Mouse (Mus musculus): Measurements from ENCODE around the gene Ece1. TPM values are rescaled to one million over a fixed set of nuclear protein-coding genes. Genes with fewer than 3 reads are reported as not detected.
A peak's percentile ranks its signal among the peaks of the same experiment; 100 is the strongest.

Gene Ece1
- total and polyA plus RNA-seq, 3 experiments = 27.3 to 120 (median 102) TPM

GRCm38 (mm10) chr4:137954926-137955396 lies 92.9 kb downstream of the Ece1 start:
- H3K36me3 ChIP-seq (ENCODE audit: control insufficient read depth, insufficient read depth, low read length) = peaks cover 3% of the 10 kb centered on the region; the same call in 1 of the 2 replicates
- intact Hi-C loops (cut with DNase I) = no loop called here

GRCm38 (mm10) chr4:137956260-137956659 lies 94.2 kb downstream of the Ece1 start:
- intact Hi-C loops (cut with DNase I) = no loop called here
- Histone ChIP-seq H3K27me3 (ENCODE audit: control insufficient read depth, insufficient read depth, low read length) (no peaks in the 10 kb centered on the region), H3K4me1 (ENCODE audit: control insufficient read depth, insufficient read depth, low read length) (no peaks in the 10 kb centered on the region), H3K4me3 (no peak overlapping the region), H3K9ac (ENCODE audit: low read depth, low read length) (no peak overlapping the region), H3K27ac (no peak overlapping the region), H3K36me3 (ENCODE audit: control insufficient read depth, insufficient read depth, low read length) (peaks cover 3% of the 10 kb centered on the region; the same call in 1 of the 2 replicates), H3K79me2 (replicated peaks; ENCODE audit: control insufficient read depth, insufficient read depth, low read length) (no peaks in the 10 kb centered on the region)
- no peak for TF ChIP-seq EP300 (IDR thresholded peaks at IDR 0.05; ENCODE audit: insufficient read depth, low read depth, low read length)
- no peak for TF ChIP-seq POLR2A (IDR thresholded peaks at IDR 0.05; ENCODE audit: insufficient read depth, low read depth, low read length)
- no peak for TF ChIP-seq CTCF (IDR thresholded peaks at IDR 0.05)
- 94% methylated on average over 15 of the region's 15 CpGs for WGBS
- no peak for DNase-seq

More at GRCm38 (mm10) chr4:137954926-137955396, 92.9 kb downstream of the Ece1 start:
- H3K79me2 ChIP-seq (replicated peaks; ENCODE audit: control insufficient read depth, insufficient read depth, low read length) = no peaks in the 10 kb centered on the region
- TF ChIP-seq POLR2A (IDR thresholded peaks at IDR 0.05; ENCODE audit: insufficient read depth, low read depth, low read length) (no peak), EP300 (IDR thresholded peaks at IDR 0.05; ENCODE audit: insufficient read depth, low read depth, low read length) (0 out of 2 replicates have a peak, but pooled peaks have one; percentile 48), CTCF (IDR thresholded peaks at IDR 0.05) (peak; percentile 73)
- H3K27ac ChIP-seq = peak overlapping the region; percentile 38
- H3K9ac ChIP-seq (ENCODE audit: low read depth, low read length) = no peak overlapping the region
- WGBS = 39% methylated on average over 8 of the region's 8 CpGs
- peak; percentile 70 to 83 for DNase-seq
- H3K27me3 ChIP-seq (ENCODE audit: control insufficient read depth, insufficient read depth, low read length) = no peaks in the 10 kb centered on the region
- H3K4me3 ChIP-seq = no peak overlapping the region
- no peaks in the 10 kb centered on the region for H3K4me1 ChIP-seq (ENCODE audit: control insufficient read depth, insufficient read depth, low read length)

GRCm38 (mm10) chr4:137959889-137960665 lies 98.0 kb downstream of the Ece1 start:
- Histone ChIP-seq H3K27me3 (ENCODE audit: control insufficient read depth, insufficient read depth, low read length) (no peaks in the 10 kb centered on the region), H3K27ac (no peak overlapping the region), H3K36me3 (ENCODE audit: control insufficient read depth, insufficient read depth, low read length) (no peaks in the 10 kb centered on the region), H3K9ac (ENCODE audit: low read depth, low read length) (no peak overlapping the region), H3K4me1 (ENCODE audit: control insufficient read depth, insufficient read depth, low read length) (no peaks in the 10 kb centered on the region; the same call in 1 of the 2 replicates), H3K4me3 (no peak overlapping the region), H3K79me2 (replicated peaks; ENCODE audit: control insufficient read depth, insufficient read depth, low read length) (no peaks in the 10 kb centered on the region)
- WGBS = 64% methylated on average over 13 of the region's 13 CpGs
- intact Hi-C loops (cut with DNase I) = no loop called here
- no peak for TF ChIP-seq EP300 (IDR thresholded peaks at IDR 0.05; ENCODE audit: insufficient read depth, low read depth, low read length)
- TF ChIP-seq CTCF (IDR thresholded peaks at IDR 0.05) = peak; percentile 70
- DNase-seq = no peak

GRCm38 (mm10) chr4:137960757-137961156 lies 98.7 kb downstream of the Ece1 start:
- TF ChIP-seq POLR2A (IDR thresholded peaks at IDR 0.05; ENCODE audit: insufficient read depth, low read depth, low read length) (no peak), CTCF (IDR thresholded peaks at IDR 0.05) (no peak), EP300 (IDR thresholded peaks at IDR 0.05; ENCODE audit: insufficient read depth, low read depth, low read length) (no peak)
- H3K9ac ChIP-seq (ENCODE audit: low read depth, low read length) = no peak overlapping the region
- DNase-seq = peak; percentile 28 to 35
- H3K79me2 ChIP-seq (replicated peaks; ENCODE audit: control insufficient read depth, insufficient read depth, low read length) = no peaks in the 10 kb centered on the region
- 52% methylated on average over 11 of the region's 11 CpGs for WGBS
- intact Hi-C loops (cut with DNase I) = no loop called here
- H3K4me1 ChIP-seq (ENCODE audit: control insufficient read depth, insufficient read depth, low read length) = no peaks in the 10 kb centered on the region; the same call in 1 of the 2 replicates
- H3K27ac ChIP-seq = no peak overlapping the region
- H3K4me3 ChIP-seq = no peak overlapping the region
- no peaks in the 10 kb centered on the region for H3K27me3 ChIP-seq (ENCODE audit: control insufficient read depth, insufficient read depth, low read length)
- H3K36me3 ChIP-seq (ENCODE audit: control insufficient read depth, insufficient read depth, low read length) = no peaks in the 10 kb centered on the region

- TF ChIP-seq CTCF (IDR thresholded peaks at IDR 0.05) (no peak), EP300 (IDR thresholded peaks at IDR 0.05; ENCODE audit: insufficient read depth, low read depth, low read length) (no peak)
- no peaks in the 10 kb centered on the region for H3K27me3 ChIP-seq (ENCODE audit: control insufficient read depth, insufficient read depth, low read length)
- 90% methylated on average over 20 of the region's 20 CpGs for whole genome bisulfite sequencing
- H3K9ac ChIP-seq (ENCODE audit: low read depth, low read length) = no peak overlapping the region
- no peak overlapping the region for H3K27ac ChIP-seq
- H3K4me3 ChIP-seq = no peak overlapping the region
- H3K36me3 ChIP-seq (ENCODE audit: control insufficient read depth, insufficient read depth, low read length) = no peaks in the 10 kb centered on the region
- no peaks in the 10 kb centered on the region for H3K79me2 ChIP-seq (replicated peaks; ENCODE audit: control insufficient read depth, insufficient read depth, low read length)
- no peak for DNase-seq
- H3K4me1 ChIP-seq (ENCODE audit: control insufficient read depth, insufficient read depth, low read length) = no peaks in the 10 kb centered on the region; the same call in 1 of the 2 replicates
- intact Hi-C loops (cut with DNase I) = no loop called here
Observed at GRCm38 (mm10) chr4:137962643-137963350, 100.8 kb downstream of the Ece1 start.

- 90% methylated on average over 6 of the region's 6 CpGs for WGBS
- H3K9ac ChIP-seq (ENCODE audit: low read depth, low read length) = no peak overlapping the region
- no peak overlapping the region for H3K27ac ChIP-seq
- DNase-seq = no peak
- H3K4me1 ChIP-seq (ENCODE audit: control insufficient read depth, insufficient read depth, low read length) = no peaks in the 10 kb centered on the region; the same call in 1 of the 2 replicates
- no peaks in the 10 kb centered on the region for H3K79me2 ChIP-seq (replicated peaks; ENCODE audit: control insufficient read depth, insufficient read depth, low read length)
- no peaks in the 10 kb centered on the region for H3K36me3 ChIP-seq (ENCODE audit: control insufficient read depth, insufficient read depth, low read length)
- TF ChIP-seq CTCF (IDR thresholded peaks at IDR 0.05) (no peak), EP300 (IDR thresholded peaks at IDR 0.05; ENCODE audit: insufficient read depth, low read depth, low read length) (no peak), POLR2A (IDR thresholded peaks at IDR 0.05; ENCODE audit: insufficient read depth, low read depth, low read length) (no peak)
- intact Hi-C loops (cut with DNase I) = no loop called here
- H3K27me3 ChIP-seq (ENCODE audit: control insufficient read depth, insufficient read depth, low read length) = no peaks in the 10 kb centered on the region
- H3K4me3 ChIP-seq = no peak overlapping the region
Observed at GRCm38 (mm10) chr4:137963431-137963830, 101.4 kb downstream of the Ece1 start.
